Mouse (Mus musculus) gastrocnemius, adult 8-10 months (tissue): ENCODE data around the gene Med24. TPM values are rescaled to one million over a fixed set of nuclear protein-coding genes. Genes with fewer than 3 reads are reported as not detected.
"Not testable (repeated sequence)": the region's sequence is repeated elsewhere in the genome, so short reads cannot be mapped to it uniquely, and the experiment has no call there.

Source experiments
- DNase-seq, 2 experiments: peaks; one replicate each; pipeline ENCODE4 v3.0.0; 2022; ENCODE audit warnings: low spot score in 2 of 2
- total RNA-seq, 4 experiments: library from RNA; stranded (reverse); gene quantifications; 2 replicates each; pipeline ENCODE4 v1.2.4; 2022

The Med24 gene
- total RNA-seq, 4 experiments from 2014 or later: 42.2 to 48.4 (median 47.9) TPM

GRCm38 (mm10) chr11:98723098-98723497 is 6.1 kb downstream of the Med24 start:
- DNase-seq: no peak

GRCm38 (mm10) chr11:98721458-98722226 is 7.6 kb downstream of the Med24 start:
- DNase-seq: peak; percentile 84 to 88

- DNase-seq: no peak
These were observed 8.5 kb downstream of the Med24 start for GRCm38 (mm10) chr11:98720756-98721155.

- peak; percentile 67 to 76 for DNase-seq
These were observed 11.3 kb downstream of the Med24 start for GRCm38 (mm10) chr11:98717904-98718303.

GRCm38 (mm10) chr11:98715946-98716345 is 13.3 kb downstream of the Med24 start:
- no peak for DNase-seq

- no peak for DNase-seq
These were observed 15.5 kb downstream of the Med24 start for GRCm38 (mm10) chr11:98713703-98714102.

- not testable (repeated sequence) for DNase-seq
These were observed 17.2 kb downstream of the Med24 start for GRCm38 (mm10) chr11:98712009-98712408.

- no peak for DNase-seq
These were observed 18.2 kb downstream of the Med24 start for GRCm38 (mm10) chr11:98711046-98711434.

GRCm38 (mm10) chr11:98710416-98711045 is 18.7 kb downstream of the Med24 start:
- DNase-seq: peak; percentile 72 to 75

- peak in 1 of 2 experiments; percentile 31 for DNase-seq
These were observed 20.1 kb downstream of the Med24 start for GRCm38 (mm10) chr11:98709001-98709741.

GRCm38 (mm10) chr11:98708282-98708956 is 20.8 kb downstream of the Med24 start:
- no peak for DNase-seq

GRCm38 (mm10) chr11:98707401-98708281 is 21.6 kb downstream of the Med24 start:
- no peak for DNase-seq

- no peak for DNase-seq
These were observed 24.2 kb downstream of the Med24 start for GRCm38 (mm10) chr11:98705021-98705420.

- no peak for DNase-seq
These were observed 26.9 kb downstream of the Med24 start for GRCm38 (mm10) chr11:98702323-98702722.

- DNase-seq: no peak
These were observed 28.0 kb downstream of the Med24 start, which contains the start of gene Csf3 for GRCm38 (mm10) chr11:98701213-98701670. TSS of gene Csf3 (plus strand) at chr11:98701263.

GRCm38 (mm10) chr11:98699911-98700310 is 29.3 kb downstream of the Med24 start:
- peak; percentile 51 to 59 for DNase-seq

GRCm38 (mm10) chr11:98698849-98699640 is 30.2 kb downstream of the Med24 start:
- DNase-seq: no peak

- no peak for DNase-seq
These were observed 32.0 kb downstream of the Med24 start for GRCm38 (mm10) chr11:98697225-98697624.

GRCm38 (mm10) chr11:98696454-98697216 is 32.6 kb downstream of the Med24 start:
- DNase-seq: no peak
